Mouse (Mus musculus) liver, adult 2 months (tissue): ENCODE results near the gene Get4. TPM values are rescaled to one million over a fixed set of nuclear protein-coding genes. Genes with fewer than 3 reads are reported as not detected.
A peak's percentile ranks its signal among the peaks of the same experiment; 100 is the strongest.

ENCODE experiments used
- DNase-seq: peaks from one replicate; pipeline ENCODE4 v3.0.0-alpha.2; 2011; ENCODE audit warnings: low read depth, low spot score; ENCODE audit errors: extremely low read depth
- H3K27ac ChIP-seq: fragments of 200-500 bp; replicated peaks from 2 replicates; pipeline ENCODE4 v1.5.1; 2012; ENCODE audit warnings: low read depth, mild to moderate bottlenecking, control low read depth, inconsistent platforms, low read length; ENCODE audit not compliant: insufficient read depth
- H3K27me3 ChIP-seq: fragments of 200-500 bp; 2 replicates; pipeline ENCODE4 v1.6.1; 2012; ENCODE audit warnings: mild to moderate bottlenecking, moderate library complexity, low read length, inconsistent platforms; ENCODE audit not compliant: control insufficient read depth, insufficient read depth
- H3K36me3 ChIP-seq: fragments of 200-500 bp; 2 replicates; pipeline ENCODE4 v1.6.1; 2012; ENCODE audit warnings: low read length, inconsistent platforms; ENCODE audit not compliant: control insufficient read depth, insufficient read depth
- H3K4me1 ChIP-seq: fragments of 200-500 bp; 2 replicates; pipeline ENCODE4 v1.6.1; 2011; ENCODE audit warnings: low read length; ENCODE audit not compliant: control insufficient read depth, insufficient read depth
- H3K4me3 ChIP-seq: fragments of 200-500 bp; 2 replicates; pipeline ENCODE4 v1.5.1; 2011; ENCODE audit warnings: low read depth, mild to moderate bottlenecking, control low read depth, low read length, moderate library complexity; ENCODE audit not compliant: insufficient read depth
- H3K79me2 ChIP-seq: fragments of 200-500 bp; 2 replicates; pipeline ENCODE4 v1.6.1; 2012; ENCODE audit warnings: inconsistent platforms, mild to moderate bottlenecking, low read length, moderate library complexity; ENCODE audit not compliant: control insufficient read depth, insufficient read depth
- H3K9ac ChIP-seq: fragments of 200-500 bp; 2 replicates; pipeline ENCODE4 v1.6.1; 2012; ENCODE audit warnings: low read depth, mild to moderate bottlenecking, control low read depth, inconsistent platforms, low read length
- CTCF ChIP-seq: fragments of 200-500 bp; IDR thresholded peaks from 2 replicates; pipeline ENCODE4 v1.5.1; 2011; ENCODE audit warnings: low read depth, low read length, control low read depth
- POLR2A ChIP-seq: fragments of 200-500 bp; IDR thresholded peaks from 2 replicates; pipeline ENCODE4 v1.6.1; 2011; ENCODE audit warnings: low read length, control low read depth; ENCODE audit not compliant: insufficient read depth; ENCODE audit errors: extremely low read depth
- WGBS: fragments of 180-500 bp; shearing (Covaris S2); methylation state at CpG from one replicate; pipeline ENCODE4 v1.1.7; 2018; 5-methylcytosine and 5-hydroxymethylcytosine counted together
- polyA plus RNA-seq: library from polyadenylated mRNA; depleted of rRNA; stranded (reverse); fragments of >200 nt; gene quantifications from 2 replicates; pipeline ENCODE4 v1.2.3, GENCODE M21; 2012
- total RNA-seq: library from RNA; depleted of rRNA; stranded (reverse); fragments of >200 nt; gene quantifications from 2 replicates; pipeline ENCODE4 v1.2.3, GENCODE M21; 2014

Get4 gene
- total and polyA plus RNA-seq, 2 experiments, result 20.9 to 62.3 TPM

- Histone ChIP-seq H3K4me1 (peaks cover 35% of the 10 kb centered on the region), H3K4me3 (no peak overlapping the region), H3K36me3 (peaks cover 4% of the 10 kb centered on the region), H3K27me3 (no peaks in the 10 kb centered on the region), H3K79me2 (peaks cover 16% of the 10 kb centered on the region; the same call in 1 of the 2 replicates), H3K9ac (no peak overlapping the region), H3K27ac (no peak overlapping the region)
- TF ChIP-seq POLR2A, result no peak
- TF ChIP-seq CTCF, result no peak
- 47% methylated on average over 8 of the region's 8 CpGs for WGBS
- peak; percentile 57 for DNase-seq
Measured at GRCm38 (mm10) chr5:139258371-139259035, 6.4 kb downstream of the Get4 start.

GRCm38 (mm10) chr5:139259853-139260252 is 7.7 kb downstream of the Get4 start:
- peaks cover 10% of the 10 kb centered on the region for H3K36me3 ChIP-seq
- TF ChIP-seq CTCF, result no peak
- H3K27me3 ChIP-seq, result no peaks in the 10 kb centered on the region
- H3K9ac ChIP-seq, result no peak overlapping the region
- DNase-seq, result no peak
- WGBS, result 71% methylated on average over 5 of the region's 5 CpGs
- peaks cover 9% of the 10 kb centered on the region; the same call in 1 of the 2 replicates for H3K79me2 ChIP-seq
- H3K4me3 ChIP-seq, result no peak overlapping the region
- H3K27ac ChIP-seq, result no peak overlapping the region
- peaks cover 29% of the 10 kb centered on the region for H3K4me1 ChIP-seq

GRCm38 (mm10) chr5:139261403-139261802 is 9.3 kb downstream of the Get4 start:
- 98% methylated on average over 4 of the region's 4 CpGs for WGBS

GRCm38 (mm10) chr5:139267661-139268060 is 15.5 kb downstream of the Get4 start:
- 79% methylated on average over 4 of the region's 4 CpGs for WGBS
- Histone ChIP-seq H3K9ac (no peak overlapping the region), H3K4me3 (no peak overlapping the region), H3K79me2 (no peaks in the 10 kb centered on the region), H3K27ac (no peak overlapping the region), H3K4me1 (no peaks in the 10 kb centered on the region), H3K36me3 (peaks cover 20% of the 10 kb centered on the region), H3K27me3 (no peaks in the 10 kb centered on the region)
- DNase-seq, result no peak
- no peak for TF ChIP-seq POLR2A

More at GRCm38 (mm10) chr5:139261403-139261802, 9.3 kb downstream of the Get4 start:
- Histone ChIP-seq H3K79me2 (peaks cover 4% of the 10 kb centered on the region; the same call in 1 of the 2 replicates), H3K4me1 (peaks cover 16% of the 10 kb centered on the region), H3K36me3 (peaks cover 14% of the 10 kb centered on the region), H3K27me3 (no peaks in the 10 kb centered on the region), H3K9ac (no peak overlapping the region), H3K27ac (no peak overlapping the region), H3K4me3 (no peak overlapping the region)
- DNase-seq, result no peak
- TF ChIP-seq POLR2A, result no peak
- no peak for TF ChIP-seq CTCF

GRCm38 (mm10) chr5:139270806-139271521 is 18.8 kb downstream of the Get4 start:
- TF ChIP-seq CTCF, result no peak
- no peak for TF ChIP-seq POLR2A
- Histone ChIP-seq H3K27ac (no peak overlapping the region), H3K4me3 (no peak overlapping the region), H3K79me2 (no peaks in the 10 kb centered on the region), H3K9ac (no peak overlapping the region), H3K4me1 (no peaks in the 10 kb centered on the region), H3K27me3 (no peaks in the 10 kb centered on the region), H3K36me3 (peaks cover 6% of the 10 kb centered on the region; the same call in 1 of the 2 replicates)
- no peak for DNase-seq
- WGBS, result 85% methylated on average over 16 of the region's 16 CpGs

- TF ChIP-seq CTCF (no peak), POLR2A (no peak)
- WGBS, result 47% methylated on average over 8 of the region's 8 CpGs
- H3K9ac ChIP-seq, result no peak overlapping the region
Measured at GRCm38 (mm10) chr5:139271994-139272554, 19.9 kb downstream of the Get4 start.

More at GRCm38 (mm10) chr5:139271994-139272554, 19.9 kb downstream of the Get4 start:
- H3K4me3 ChIP-seq, result no peak overlapping the region
- no peaks in the 10 kb centered on the region for H3K4me1 ChIP-seq
- H3K36me3 ChIP-seq, result peaks cover 6% of the 10 kb centered on the region; the same call in 1 of the 2 replicates
- H3K27me3 ChIP-seq, result no peaks in the 10 kb centered on the region
- DNase-seq, result no peak
- H3K27ac ChIP-seq, result no peak overlapping the region
- no peaks in the 10 kb centered on the region for H3K79me2 ChIP-seq
